Mouse (Mus musculus): ENCODE results near the gene Asxl1.

The Asxl1 gene

GRCm38 (mm10) chr2:153444254-153445136 is 98.9 kb downstream of the Asxl1 start:
- peak; percentile 71 to 89 for DNase-seq

- peak in 1 of 2 experiments; percentile 53 for DNase-seq
Measured at GRCm38 (mm10) chr2:153445137-153446016, 99.7 kb downstream of the Asxl1 start.

DNA sequence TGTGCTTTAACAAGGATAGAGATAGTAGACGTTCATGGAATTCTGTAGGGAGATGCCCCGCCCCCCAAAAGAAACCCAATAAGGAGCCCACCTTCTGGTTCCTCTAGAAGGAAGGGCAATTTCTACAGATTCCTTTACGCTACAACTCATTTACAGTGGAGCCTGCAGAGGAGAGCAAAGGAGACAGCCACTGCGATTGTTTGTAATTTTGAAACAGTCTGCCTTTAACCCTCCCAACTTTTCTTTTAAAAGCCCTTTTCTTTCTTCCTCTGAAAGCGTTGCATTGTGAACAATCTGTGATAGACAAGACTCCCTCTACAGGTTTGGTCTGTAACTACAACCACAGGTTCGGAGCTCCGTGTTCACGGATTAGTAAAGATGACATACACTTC is 100.4 kb downstream of the Asxl1 start:
- peak in 1 of 2 experiments; percentile 74 for DNase-seq

- no peak for DNase-seq
Measured at GRCm38 (mm10) chr2:153446476-153446875, 100.8 kb downstream of the Asxl1 start.

GRCm38 (mm10) chr2:153447719-153448118 is 102.1 kb downstream of the Asxl1 start:
- DNase-seq: no peak

DNA sequence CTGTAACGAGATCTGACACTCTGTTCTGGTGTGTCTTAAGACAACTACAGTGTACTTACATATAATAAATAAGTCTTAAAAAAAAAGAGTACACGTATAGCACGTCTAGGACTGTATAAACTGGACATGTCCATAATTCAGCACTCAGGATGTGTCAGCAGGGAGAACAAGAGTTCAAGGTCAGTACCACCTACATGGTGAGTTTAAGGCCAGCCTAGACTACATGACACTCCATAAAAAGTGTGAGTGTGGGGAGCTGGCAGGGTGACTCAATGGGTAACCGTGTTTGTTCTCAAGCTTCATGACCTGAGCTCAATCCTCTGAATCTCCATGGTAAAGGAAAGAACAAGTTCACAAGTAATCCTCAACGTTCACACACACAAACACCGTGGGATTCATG is 102.9 kb downstream of the Asxl1 start:
- DNase-seq: no peak
